Mouse (Mus musculus) embryo, embryonic 9.5 days (tissue): ENCODE results near the gene Fndc7.
A peak's percentile ranks its signal among the peaks of the same experiment; 100 is the strongest.

ENCODE experiments used
- DNase-seq: peaks from one replicate; pipeline ENCODE4 v3.0.0-alpha.2; 2017; ENCODE audit errors: extremely low spot score

Gene Fndc7

GRCm38 (mm10) chr3:108889908-108890307, at the start of gene Fndc7:
Fndc7 (minus strand) TSS chr3:108890008.
- no peak for DNase-seq

DNA sequence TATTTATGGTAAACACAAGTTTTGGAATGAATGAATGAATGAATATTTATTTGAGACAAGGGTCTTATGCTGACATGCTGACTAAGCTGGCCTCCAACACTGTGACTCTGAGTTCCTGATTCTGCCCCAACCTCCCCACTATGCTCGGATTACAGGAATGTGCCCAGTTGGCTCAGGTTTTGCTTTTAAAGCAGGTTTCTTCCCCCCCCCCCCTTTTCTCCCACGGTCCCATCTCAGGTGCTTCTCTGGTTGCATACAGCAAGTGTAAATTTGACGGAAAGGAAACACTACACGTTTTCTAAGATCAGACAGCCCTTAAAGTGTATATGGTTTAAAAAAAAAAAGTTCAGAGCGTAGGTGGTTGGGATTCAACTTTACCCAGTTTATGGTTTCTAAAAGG, 49.8 kb upstream of the Fndc7 start, which contains the start of gene Henmt1:
Gene Henmt1, plus strand, starts transcription at position 301 of the 400 bp plus-strand sequence.
- DNase-seq, result no peak

- DNase-seq, result no peak
Observed at GRCm38 (mm10) chr3:108938691-108939090, 48.9 kb upstream of the Fndc7 start.

- DNase-seq, result no peak
Observed at GRCm38 (mm10) chr3:108933557-108933956, 43.7 kb upstream of the Fndc7 start.

GRCm38 (mm10) chr3:108926308-108926707, 36.5 kb upstream of the Fndc7 start:
- DNase-seq, result no peak

DNA sequence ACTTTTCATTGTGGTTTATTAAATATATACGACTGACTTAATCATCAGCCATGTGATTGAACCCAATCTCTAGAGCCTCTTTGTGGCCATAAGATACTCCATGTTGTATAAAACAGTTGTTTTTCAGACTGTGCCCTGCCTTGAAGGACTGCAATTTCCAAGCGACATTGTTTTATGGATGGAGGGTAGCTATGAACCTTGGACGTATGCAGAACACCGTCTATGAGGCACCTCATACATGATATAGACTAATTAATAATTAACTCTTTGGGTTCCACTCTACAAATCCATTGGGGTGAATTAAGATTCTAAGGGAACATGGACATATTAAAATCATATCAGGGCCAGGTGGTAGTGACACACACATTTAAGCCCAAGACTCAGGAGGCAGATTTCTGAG, 35.9 kb upstream of the Fndc7 start:
- no peak for DNase-seq

GRCm38 (mm10) chr3:108921822-108922221, 32.0 kb upstream of the Fndc7 start:
- no peak for DNase-seq

- DNase-seq, result no peak
Observed at GRCm38 (mm10) chr3:108920442-108921070, 30.7 kb upstream of the Fndc7 start.

GRCm38 (mm10) chr3:108918852-108919251, 29.0 kb upstream of the Fndc7 start:
- no peak for DNase-seq

GRCm38 (mm10) chr3:108917986-108918385, 28.2 kb upstream of the Fndc7 start:
- DNase-seq, result no peak

DNA sequence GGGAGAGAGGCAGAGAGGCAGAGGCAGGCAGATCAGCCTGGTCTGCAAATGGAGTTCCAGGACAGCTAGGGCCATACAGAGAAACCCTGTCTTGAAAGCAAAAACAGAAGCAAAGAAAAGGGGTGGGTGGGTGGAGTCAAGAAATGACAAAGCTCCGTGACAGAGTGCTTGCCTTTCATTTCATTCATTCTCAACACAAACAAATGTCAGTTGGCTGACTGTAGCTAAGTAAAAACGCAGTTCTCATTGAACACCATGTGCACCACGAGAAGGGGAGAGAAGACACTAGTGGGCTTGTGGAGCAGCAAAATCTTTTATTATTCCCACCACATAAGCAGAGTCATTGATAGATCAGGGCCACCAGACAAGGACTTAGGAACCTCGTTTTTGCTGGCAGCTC, 27.0 kb upstream of the Fndc7 start:
- DNase-seq, result no peak

- DNase-seq, result no peak
Observed at GRCm38 (mm10) chr3:108915999-108916398, 26.2 kb upstream of the Fndc7 start.

DNA sequence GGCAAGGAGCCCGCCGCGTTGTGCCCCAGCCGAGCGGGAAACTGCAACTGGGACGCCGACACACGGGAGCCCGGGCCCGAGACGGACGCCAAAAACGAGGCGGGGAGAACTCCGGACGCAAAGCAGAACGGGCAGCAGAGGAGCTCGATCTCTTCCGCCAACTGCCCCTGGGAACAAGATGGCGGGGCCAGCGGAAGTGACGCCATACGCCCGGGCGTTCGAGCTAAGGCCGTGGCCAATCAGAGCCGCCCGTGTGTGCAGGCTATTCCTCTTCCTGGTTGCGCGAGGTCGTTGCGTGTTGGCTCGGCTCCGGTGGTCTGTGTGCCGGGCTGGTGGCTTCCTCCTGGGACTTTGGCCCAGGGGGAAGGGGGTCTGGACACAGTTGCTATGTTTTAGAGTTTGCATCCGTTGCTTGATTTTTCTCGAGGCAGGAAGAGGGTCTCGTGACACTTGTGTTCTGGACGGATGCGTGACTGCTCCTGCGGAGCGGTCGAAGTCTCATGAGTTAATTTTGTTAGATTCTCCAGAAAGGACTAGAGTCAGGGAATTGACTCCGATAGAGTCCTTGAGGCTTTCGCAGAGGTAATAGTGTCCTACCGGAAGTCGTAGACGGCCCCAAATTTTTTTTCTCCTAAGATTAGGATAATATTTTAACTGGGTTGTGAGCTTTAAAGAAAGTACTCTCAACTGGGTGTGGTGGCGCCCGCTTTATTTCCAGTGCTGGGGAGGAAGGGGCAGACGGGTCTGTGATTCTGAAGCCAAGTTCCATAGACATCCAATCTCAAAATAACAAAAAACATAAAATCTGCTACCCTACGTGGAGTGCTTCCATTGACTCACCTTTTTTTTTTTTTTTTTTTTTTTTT, 22.0 kb upstream of the Fndc7 start, which contains the start of gene Prpf38b:
Gene Prpf38b, minus strand, starts transcription at position 180 of the 866 bp plus-strand sequence.
- peak; percentile 95 for DNase-seq

DNA sequence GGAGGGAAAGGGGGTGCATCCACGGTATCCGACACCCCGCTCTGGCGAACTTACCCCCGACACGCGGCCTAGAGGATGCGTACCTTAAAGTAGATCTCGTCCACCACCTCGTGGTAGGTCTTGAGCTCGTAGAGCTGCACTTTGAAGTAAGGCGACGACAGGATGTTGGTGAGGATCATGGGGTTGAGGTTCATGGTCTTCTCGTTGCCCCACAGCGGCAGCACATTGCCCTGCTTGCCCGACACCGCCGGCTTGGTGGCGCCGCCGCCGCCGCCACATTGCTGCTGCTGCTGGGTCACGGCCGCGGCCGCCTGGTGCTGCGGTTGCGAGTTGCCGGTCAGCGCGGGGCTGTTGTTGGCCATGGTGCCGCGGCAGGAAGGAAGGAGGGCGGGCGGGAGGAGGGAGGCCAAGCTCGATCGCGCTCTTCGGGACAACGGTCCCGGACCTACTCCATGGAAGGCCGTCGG, 21.3 kb upstream of the Fndc7 start:
- peak; percentile 77 for DNase-seq

GRCm38 (mm10) chr3:108910303-108911080, 20.7 kb upstream of the Fndc7 start:
- DNase-seq, result no peak

- no peak for DNase-seq
Observed at GRCm38 (mm10) chr3:108902934-108903333, 13.1 kb upstream of the Fndc7 start.

GRCm38 (mm10) chr3:108902038-108902437, 12.2 kb upstream of the Fndc7 start:
- DNase-seq, result no peak

DNA sequence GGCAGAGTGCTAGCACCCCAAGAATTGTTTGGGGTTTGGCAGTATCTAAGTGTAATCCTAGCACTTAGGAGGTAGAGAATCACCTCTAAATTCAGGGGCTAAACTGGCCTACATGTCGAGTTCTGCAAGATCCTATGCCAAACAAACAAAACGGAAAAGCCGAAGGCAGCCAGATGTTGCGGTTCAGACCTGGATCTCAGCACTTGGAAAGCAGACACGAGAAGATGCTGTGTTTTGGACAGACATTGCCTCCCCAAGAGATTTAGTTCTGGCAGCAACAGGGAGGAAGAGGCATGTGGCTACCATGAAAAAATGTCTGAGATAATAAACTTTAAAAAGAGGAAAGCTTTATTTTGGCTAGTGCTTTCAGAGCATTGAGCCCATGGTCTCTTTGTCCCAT, 10.9 kb upstream of the Fndc7 start:
- DNase-seq, result no peak

DNA sequence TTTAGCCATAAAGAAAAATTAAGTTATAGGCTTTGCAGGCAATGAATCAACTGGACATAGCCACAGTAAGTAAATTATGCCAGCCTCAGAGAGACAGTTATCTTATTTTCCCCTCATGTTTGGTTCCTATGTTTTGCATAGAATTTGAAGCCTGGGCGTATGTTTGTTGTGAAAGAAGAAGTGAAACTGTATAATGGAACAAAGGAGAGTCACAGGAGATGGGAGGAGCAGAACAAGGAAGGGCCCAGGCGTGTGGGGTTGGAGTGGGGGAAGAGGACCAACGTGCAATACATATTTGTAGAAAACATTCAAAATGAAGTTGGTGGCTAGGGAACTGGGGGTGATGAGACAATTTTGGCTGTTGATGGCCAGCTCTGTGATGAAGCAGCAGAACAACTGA, 10.3 kb upstream of the Fndc7 start:
- no peak for DNase-seq

GRCm38 (mm10) chr3:108898640-108899039, 8.8 kb upstream of the Fndc7 start:
- DNase-seq, result no peak

- DNase-seq, result no peak
Observed at GRCm38 (mm10) chr3:108892914-108893313, 3.1 kb upstream of the Fndc7 start.

GRCm38 (mm10) chr3:108892080-108892479, 2.3 kb upstream of the Fndc7 start:
- no peak for DNase-seq
